Mouse (Mus musculus): ENCODE results near the gene Pappa.
A peak's percentile ranks its signal among the peaks of the same experiment; 100 is the strongest.

The Pappa gene

DNA sequence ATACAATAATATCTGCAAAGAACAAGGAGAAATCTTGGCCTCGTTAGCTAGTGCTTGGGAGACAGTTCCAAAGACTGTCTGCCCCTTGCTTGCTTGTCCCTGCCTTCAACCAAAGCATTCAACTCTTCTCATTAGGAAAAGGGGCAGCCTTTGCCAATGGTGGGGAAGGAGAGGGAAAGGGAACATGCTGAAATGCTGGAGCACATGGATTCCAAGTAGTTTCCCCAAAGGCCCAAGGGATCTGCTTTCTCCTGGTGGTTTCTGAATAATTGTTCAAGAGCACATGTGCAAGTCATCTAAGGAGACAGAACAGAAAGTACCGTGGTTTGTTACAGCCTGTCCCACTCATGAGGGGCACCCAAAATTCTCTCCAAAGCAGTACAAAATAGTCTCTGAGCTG is 146.0 kb downstream of the Pappa start:
- DNase-seq (ENCODE audit: low read depth, low spot score), result no peak

DNA sequence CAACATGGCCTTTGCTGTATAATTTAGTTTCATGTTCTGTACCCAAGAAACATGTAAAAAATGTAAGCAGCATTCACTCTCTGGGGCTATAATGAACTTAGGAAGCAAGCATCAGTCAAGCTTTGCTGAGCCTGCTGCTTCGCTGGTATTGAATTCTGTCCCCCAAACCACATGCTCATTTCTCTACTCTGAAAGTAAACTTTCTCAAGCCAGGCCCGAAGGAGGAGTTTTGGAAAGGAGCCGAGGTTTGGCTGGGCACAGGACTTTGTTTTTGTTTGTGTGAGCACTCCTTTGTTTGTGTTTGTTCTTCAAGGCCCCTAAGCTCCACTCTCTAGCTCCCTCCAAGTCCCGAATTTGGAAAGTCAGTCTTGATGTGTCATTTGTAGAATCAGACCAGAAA is 148.3 kb downstream of the Pappa start:
- DNase-seq (ENCODE audit: low read depth, low spot score), result no peak

DNA sequence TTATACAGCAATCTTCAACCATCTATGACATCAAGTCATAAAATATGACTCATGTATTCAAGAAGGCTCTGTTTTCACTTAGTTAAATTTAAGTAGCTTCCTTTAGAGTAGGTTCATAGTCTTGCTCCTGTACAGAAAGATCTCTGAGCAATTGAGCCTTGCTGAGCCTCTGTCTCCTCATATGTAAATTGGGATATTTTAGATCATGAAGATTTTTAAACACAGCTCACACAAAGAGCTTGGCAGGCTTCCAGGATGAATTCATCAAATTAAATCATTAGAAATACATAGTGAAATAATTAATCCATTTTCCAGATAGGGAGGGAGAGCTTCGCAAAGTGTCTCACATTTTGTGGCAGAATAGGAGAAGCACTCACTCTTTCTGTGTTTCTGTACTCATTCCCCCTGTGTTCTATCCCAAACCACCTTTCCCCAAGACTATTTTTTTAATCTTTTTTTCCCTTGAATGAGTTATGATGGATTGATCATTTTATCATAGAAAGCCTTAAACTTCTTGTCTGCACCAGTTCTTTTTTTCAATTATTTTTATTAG is 149.4 kb downstream of the Pappa start:
- no peak for DNase-seq (ENCODE audit: low read depth, low spot score)

DNA sequence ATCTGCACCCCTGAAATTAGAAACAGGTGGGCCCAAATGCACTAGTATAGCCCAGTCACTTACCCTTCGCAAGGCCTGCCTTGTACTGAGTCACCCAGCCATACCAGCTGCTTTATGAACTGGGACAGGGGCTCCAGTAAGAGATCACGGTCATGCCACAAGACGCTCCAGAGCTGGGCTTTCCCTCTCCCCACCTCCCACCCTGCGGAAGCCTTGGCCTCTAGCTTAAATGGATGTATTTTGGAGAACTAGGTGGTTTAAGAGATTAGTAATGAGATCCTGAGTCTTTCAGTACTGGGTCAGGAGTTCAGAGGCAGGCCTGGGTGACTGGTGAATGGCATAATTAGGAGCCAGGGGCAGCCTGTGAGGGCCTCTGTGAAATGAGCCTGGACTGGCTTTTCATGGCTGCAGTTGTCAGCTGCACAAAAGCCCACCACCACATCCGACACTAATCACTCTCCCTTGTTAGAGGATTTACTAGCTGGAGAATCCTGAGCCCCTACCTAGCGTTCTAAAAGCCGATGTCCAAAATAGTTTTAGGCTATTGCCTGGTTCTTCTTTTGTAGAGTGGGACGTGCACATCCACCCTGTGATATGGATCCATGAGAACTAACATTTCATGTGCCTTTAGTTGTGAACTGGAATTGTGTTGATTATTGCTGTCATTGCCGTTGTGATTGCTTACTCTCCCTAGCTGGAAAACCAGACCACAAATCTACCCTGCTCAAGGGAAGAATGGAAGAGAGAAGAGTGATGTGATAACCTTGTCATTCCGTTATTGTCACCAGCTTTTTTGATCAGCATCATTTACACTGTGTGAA is 154.7 kb downstream of the Pappa start:
- DNase-seq (ENCODE audit: low read depth, low spot score), result peak; percentile 49

DNA sequence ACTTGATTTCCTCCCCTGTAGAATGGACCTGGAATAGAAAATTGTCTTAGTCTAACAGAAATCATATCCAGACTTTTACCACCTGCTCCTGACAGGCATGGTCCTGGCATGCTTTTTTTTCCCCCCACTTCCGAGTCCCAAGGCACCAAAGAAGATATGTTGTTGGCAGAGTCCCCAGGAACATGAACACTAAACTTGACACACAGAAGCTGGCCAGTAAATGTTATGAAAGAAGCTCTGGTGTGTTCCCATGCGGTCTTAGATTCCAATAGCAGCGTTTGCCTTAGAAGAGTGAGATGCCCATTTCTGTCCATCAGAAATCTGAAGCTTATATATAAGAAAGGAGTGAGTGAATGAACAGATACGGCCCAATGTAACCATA is 155.3 kb downstream of the Pappa start:
- DNase-seq (ENCODE audit: low read depth, low spot score), result no peak

DNA sequence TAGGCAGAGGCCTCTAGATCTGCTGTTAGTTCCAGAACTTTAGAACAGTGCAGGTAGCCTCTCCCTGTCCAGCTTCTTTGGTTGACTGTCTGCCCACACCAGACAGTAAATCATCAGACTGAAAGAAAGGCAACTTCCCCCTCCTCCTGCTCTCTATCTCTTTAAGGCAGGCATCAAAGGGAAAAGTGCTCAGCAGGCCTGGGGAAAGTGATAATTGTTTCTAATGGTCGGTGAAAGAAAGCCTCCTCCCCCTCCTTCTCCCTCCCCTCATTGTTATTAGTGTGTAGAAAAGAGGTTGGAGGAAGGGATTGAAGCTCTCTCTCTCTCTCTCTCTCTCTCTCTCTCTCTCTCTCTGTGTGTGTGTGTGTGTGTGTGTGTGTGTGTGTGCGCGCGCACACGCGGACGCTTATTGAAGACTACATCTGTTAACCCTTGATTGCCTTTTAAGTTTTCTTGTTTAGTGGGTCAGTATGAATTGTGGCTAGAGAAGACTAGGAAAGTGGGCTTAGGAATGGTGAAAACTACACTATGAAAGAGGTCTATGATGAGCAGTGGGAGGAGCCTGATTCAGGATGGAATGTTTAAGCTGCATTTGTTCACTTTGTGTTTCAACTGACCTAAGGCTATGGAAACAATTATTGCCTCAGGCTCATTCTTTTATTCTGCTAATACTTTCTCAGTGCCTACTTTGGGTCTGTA is 156.2 kb downstream of the Pappa start:
- DNase-seq (ENCODE audit: low read depth, low spot score), result peak; percentile 56

DNA sequence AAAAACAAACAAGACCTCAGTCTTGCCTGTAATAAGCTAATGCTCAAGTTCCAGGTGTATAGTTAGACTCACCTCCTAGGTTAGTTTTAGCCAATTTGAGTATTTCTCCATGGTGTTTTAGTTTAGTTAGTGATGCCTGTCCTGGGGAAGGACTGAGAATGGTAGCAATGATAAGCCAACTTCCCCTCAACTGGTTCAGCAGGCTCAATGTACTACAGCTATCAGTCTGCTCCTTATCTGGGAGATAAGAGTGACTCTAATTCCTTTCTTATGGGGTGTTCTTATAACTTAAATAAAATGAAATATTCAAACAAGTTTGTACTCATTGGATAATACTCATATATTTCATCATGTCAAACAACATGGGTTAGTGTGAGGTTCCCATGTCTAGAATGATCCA is 156.9 kb downstream of the Pappa start:
- DNase-seq (ENCODE audit: low read depth, low spot score), result no peak

DNA sequence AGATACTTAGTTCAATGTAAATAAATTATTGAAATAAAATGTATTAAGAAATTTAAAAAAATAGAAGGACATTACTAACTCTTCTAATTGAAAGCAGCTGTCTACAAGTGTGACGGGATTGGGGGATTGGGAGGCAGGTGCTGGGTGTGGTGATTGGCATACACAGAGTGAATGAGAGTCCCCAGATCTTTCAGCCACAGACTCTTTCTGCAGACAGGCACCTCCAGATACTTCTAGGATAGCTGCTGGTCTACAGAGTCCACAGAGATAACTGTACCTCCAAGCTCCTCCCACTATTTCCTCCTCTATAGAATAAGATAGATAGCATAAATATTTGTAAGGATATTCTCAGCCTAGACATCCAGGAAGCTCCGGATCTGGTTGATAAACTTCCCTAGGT is 159.6 kb downstream of the Pappa start:
- DNase-seq (ENCODE audit: low read depth, low spot score), result no peak

DNA sequence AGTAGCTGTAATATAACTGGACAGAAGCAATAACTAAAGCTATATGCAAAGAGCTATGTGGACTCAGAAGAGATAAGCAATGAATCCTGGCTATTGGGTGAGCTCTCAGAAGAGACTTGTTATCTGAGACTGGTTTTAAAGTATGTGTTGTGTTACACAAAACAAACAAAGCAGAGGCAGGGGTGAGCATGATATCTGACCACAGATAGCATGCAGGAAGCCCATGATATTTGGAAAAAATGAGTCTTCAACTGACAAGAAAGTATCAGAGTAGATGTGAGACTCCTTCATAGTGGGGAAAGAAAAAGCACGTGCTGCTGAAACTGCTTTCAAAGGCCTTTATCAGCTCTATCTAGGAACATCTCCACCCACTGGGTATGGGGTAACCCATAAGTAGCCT is 161.2 kb downstream of the Pappa start:
- DNase-seq (ENCODE audit: low read depth, low spot score), result no peak

DNA sequence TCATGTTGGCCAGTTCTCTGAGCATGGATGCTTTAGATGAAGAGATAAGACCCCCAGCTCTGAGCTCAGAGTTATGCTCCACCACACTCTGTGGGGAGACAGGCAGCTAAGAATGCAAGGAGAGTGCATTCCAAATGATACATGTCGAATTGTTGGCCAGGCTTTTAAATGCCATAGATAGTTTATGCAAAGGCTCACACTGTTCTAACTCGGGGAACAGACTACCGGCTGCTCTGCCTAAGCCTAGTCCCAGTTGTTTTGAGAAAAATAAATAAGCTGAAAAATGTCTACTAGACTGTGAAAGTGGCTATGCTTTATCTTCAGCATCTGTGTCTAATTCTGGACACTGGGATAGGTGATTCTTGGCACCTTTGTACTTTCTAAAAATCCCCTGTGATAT is 165.3 kb downstream of the Pappa start:
- no peak for DNase-seq (ENCODE audit: low read depth, low spot score)

DNA sequence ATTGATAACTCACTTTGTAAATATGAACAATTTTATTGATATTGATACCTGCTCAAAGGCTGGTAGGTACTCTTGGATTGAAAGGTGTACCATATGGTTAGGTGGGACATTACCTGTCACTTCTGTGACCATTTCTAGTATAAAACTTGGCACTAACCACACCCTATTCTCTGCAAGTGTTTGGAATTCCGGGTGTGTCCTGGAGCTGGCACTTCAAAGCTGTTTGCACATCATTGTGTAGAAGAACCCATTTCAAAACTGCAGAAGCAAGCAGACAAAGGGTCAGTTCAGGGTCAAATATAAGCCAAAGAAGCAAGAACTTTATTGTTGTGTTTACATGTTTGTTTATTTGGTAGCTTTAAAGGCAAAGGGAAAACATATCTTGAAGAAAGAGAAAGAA is 171.8 kb downstream of the Pappa start:
- no peak for DNase-seq (ENCODE audit: low read depth, low spot score)

DNA sequence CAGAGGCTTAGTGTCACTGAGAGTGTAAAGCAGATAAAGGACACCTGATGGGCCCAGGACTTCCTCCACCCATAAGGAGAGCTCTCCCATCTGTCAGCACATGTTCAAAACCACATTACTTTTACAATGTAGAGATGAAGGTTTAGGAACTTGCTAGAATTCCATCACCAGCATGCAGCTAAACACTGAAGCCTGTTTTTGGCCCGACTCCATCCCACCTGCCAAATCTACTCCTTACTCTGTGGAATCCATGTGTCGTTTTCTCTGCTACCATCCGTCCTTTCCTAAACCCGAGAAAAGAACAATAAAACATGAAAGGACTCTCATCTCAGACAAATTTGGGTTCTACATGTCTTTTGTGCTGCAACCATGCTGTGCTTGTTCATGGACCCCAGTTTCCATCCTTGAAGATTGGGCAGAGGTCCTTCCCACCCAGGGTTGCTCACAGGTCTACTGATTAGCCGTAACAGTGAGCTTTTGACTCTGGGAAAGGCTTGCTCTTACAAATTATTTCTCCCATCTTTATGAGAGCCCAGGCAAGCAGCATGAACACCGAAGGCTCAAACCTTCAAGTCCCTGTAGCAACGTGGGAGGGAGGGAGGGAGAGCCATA is 172.5 kb downstream of the Pappa start:
- no peak for DNase-seq (ENCODE audit: low read depth, low spot score)

DNA sequence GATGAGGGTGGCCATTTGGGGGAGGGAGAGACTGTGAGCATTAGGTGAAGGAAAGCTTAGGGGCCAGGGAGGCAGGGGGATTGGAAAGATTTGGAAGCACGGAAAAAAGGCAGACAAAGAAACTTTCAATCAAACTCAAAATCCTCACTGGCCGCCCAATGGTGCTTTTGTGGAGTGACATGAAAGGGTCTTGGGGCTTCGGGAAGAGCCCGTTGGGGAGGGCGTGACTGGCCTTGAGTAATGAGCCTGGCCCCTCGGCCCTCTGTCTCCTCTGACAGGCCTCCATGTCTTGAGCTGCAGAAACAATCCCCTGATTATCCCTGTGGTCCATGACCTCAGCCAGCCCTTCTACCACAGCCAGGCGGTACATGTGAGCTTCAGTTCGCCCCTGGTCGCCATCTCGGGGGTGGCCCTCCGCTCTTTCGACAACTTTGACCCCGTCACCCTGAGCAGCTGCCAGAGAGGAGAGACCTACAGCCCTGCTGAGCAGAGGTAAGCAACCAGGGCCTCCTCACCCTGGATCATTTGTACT is 173.1 kb downstream of the Pappa start:
- DNase-seq (ENCODE audit: low read depth, low spot score), result peak; percentile 77

DNA sequence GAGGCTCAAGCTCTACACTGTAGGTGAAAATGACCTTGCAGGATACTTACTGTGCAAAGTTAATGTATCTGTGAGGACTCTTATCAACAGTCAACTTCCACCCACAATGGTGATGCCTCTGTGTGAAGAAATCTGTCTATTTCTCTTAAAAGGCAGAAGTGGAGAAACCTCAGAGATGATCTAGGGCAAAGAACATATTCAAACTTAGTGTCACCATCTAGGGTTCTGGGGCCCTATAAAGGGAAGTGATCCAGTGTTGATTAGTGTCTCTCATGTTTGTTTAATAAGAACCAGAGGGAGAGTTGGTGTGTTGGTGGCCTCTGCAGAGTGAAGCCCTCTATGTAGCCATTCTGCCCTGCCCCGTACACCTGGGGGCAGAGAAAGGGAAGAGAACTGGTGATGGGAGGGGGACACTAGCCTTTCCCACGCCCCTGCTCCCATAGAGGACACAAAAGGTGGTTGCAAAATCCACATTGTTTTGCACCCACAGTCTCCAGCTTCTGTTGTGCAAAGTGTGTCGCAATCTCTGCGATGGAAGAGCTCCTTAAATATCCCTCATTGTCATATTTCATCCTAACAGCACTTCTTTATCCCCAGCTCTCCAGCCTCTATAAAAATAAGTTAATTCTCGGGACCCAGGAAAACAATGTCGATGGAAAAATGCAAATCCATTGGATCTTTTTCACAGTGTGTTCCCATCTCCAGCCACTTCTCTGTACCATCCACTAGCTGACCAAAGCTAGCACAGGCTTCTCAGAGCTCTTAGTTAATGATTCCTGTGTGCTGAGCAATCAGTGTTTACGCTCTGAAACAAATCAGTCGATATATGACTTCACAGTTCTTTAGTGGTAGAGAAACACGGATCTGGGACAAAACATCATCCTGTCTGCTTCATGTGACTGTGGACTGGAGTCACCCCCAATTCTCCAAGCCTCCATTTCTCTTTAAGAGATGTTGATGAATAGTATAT is 174.5 kb downstream of the Pappa start:
- DNase-seq (ENCODE audit: low read depth, low spot score), result no peak

DNA sequence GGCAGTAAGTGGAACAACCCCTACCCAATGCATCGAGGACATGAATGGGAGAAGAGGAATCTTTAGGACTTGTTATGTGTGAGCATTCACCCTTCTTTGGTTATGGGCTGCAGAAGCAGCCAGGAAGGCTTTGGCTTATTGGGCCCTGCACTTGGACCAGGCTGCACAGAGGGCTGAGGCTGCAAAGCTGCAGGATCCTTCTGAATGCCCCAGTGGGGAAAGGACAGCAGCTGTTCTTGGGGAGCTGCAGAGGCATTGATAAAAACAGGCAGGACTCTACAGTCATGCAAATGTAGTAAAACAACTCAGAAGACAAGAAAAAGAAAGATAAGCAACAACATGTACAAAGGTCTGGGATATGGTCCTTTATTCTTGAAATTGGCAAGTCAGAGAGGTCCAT is 175.4 kb downstream of the Pappa start:
- DNase-seq (ENCODE audit: low read depth, low spot score), result no peak

DNA sequence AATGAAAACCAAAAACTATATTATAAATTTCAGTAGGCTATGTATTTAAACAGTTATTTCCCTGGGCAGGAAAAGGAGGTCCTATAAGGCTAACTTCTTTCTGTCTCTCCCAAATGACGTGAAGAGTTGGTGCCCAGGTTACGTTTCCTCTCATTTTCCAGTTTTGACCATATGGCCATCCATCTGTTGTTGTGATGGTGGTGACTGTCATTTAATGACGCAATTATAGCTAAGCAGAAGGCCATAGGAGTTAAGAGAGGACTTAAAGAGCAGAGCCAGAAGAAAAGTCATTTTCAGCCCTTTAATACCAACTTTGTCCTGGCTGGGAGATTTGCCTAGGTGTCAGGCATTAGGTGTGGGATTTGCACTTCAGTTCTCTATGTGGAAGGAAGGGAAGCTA is 176.5 kb downstream of the Pappa start:
- DNase-seq (ENCODE audit: low read depth, low spot score), result no peak

DNA sequence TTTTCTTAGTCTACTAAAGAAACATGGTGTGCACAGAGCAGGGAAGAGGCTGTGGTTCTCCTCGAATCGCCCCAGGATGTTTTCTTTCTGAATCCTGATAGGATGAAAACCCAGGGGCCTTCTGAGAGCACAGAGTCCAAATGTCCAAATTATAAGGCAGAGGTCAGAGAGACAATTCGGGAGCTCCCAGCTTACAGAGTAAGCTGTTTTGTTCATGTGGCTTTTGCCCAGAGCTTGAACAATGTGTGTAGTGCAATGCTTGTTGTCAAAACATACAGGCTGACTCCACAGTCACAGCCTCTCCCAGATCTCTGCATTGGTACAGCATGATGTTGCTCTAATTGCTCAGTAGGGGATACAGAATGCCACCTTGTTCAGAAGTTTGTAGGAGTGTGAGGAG is 178.7 kb downstream of the Pappa start:
- no peak for DNase-seq (ENCODE audit: low read depth, low spot score)

DNA sequence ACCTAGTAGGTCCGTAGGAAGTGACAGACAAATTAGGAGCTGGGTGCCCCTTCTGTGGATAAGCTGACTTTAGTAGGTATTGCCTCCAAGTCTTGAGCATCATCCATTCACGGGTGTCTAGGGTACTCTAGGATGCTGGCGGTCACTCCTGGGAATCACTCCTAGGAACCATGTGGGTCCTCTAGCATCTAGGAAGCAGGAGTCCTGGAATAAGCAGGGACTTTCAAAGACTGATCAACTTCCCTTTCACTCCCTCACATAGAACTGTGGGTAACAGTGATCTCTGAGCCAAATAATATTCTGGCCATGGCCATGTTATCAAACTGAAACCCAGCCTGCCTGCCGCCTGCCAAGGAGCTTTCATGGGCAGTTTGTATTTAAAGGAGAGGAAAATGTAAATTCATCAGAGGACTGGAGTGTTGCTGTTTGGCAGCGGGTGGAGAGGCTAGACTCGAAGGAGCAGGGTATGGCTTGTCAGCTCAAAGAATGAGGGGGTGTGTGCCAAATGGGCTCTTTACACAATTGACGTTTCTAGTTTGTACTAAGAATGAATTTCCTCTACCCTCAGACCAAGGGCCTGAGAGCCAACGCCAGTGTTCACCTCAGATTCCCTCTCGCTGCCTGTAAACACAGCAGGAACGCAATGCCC is 194.0 kb downstream of the Pappa start:
- no peak for DNase-seq (ENCODE audit: low read depth, low spot score)

DNA sequence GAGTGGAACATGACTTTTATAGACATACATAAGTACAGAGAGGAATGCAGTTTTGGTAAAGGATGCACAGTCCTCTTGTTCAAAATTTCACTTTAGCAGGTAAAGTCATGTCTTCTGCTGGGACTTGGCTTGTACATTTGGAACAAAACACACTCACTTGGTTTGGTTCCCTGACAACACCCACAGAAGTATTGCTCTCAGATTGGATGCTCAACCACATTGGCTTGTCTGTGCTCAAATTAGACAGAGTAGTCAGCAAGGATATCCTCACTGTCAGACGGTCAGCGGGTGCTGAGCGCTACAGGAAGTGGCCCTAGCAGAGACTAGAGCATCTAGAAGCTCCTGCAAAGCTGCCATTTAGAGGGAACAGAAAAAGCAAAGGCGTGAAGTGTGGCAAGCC is 197.4 kb downstream of the Pappa start:
- DNase-seq (ENCODE audit: low read depth, low spot score), result no peak

DNA sequence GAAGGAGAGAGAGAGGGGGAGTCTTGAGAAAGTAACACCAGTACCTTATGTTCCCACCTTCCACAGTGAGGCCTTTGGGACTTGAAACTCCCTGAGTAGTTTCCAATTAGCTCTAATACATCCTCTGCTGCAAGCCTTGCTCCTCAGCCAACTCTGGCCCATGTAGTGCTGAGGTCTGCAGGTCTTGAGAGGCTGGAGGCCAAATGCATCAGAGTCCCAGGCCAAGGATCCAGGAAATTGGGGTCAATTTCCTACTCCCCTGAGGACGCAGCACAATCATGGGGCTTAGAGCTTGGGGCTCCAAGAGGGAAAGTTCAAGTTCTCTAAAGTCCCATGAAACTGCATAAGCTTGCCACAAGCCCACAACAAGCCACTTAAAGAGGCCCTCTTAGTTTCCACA is 198.0 kb downstream of the Pappa start:
- DNase-seq (ENCODE audit: low read depth, low spot score), result no peak

DNA sequence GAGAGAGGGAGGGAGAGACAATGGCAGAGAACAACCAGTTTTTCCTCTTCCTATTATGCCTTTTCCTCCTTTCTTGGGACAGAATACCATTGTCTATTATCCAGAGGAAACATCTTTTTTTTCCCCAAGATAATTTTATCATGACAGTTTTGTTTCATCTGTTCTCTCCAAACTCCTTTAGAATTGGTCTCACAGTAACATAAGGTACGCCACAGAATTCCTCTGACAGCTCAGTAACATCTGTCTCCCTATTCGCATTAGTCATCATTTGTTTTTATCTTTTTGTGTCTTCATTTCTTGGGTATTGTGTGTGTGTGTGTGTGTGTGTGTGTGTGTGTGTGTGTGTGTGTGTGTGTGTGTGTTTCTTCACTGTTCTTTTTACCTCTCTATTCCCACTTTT is 201.8 kb downstream of the Pappa start:
- DNase-seq (ENCODE audit: low read depth, low spot score), result no peak

Data from mesoderm, embryonic 11.5 days (tissue).